Mouse (Mus musculus) heart, postnatal 36 days (tissue): ENCODE results near the gene Cdc73. TPM values are rescaled to one million over a fixed set of nuclear protein-coding genes. Genes with fewer than 3 reads are reported as not detected.
A peak's percentile ranks its signal among the peaks of the same experiment; 100 is the strongest.

ENCODE experiments used
- DNase-seq, 2 experiments: peaks; one replicate each; pipeline ENCODE4 v3.0.0; 2021 to 2022
- intact Hi-C: fragments of 180-260 bp; cut with DNase I; formaldehyde crosslinking; loops from one replicate; pipeline ENCODE4 v1.15.1; 2025
- total RNA-seq, 2 experiments: library from RNA; stranded (reverse); gene quantifications; 2 replicates each; pipeline ENCODE4 v1.2.3; 2021

Cdc73 gene
- total RNA-seq, 2 experiments from 2014 or later: 52.5 to 56.5 TPM

GRCm38 (mm10) chr1:143576824-143577543, 125.7 kb downstream of the Cdc73 start:
- peak; percentile 11 to 54 for DNase-seq
- intact Hi-C loops: loop anchor here (5.0 kb wide), 1 partner anchor 55 kb away; no protein-coding TSS in a partner anchor

- DNase-seq: no peak
- intact Hi-C loops: no loop called here
Measured at GRCm38 (mm10) chr1:143558235-143558634, 144.5 kb downstream of the Cdc73 start.

- no peak for DNase-seq
- intact Hi-C loops: no loop called here
Measured at GRCm38 (mm10) chr1:143555533-143555932, 147.2 kb downstream of the Cdc73 start.

GRCm38 (mm10) chr1:143554621-143555020, 148.1 kb downstream of the Cdc73 start:
- intact Hi-C loops: no loop called here
- no peak for DNase-seq

Other genes with a start within 250 kb of the Cdc73 start
- gene B3galt2, start 62.2 kb downstream of the Cdc73 start, total RNA-seq: 1 to 10 TPM; 1.8 to 2.7 TPM
- 10 to 100 TPM; 81.7 to 87.3 TPM for gene Glrx2, start 13.4 kb upstream of the Cdc73 start, total RNA-seq
- 1 to 10 TPM; 7.9 to 9.6 TPM for gene Trove2, start 74.2 kb upstream of the Cdc73 start, total RNA-seq
- 10 to 100 TPM; 17.0 to 18.4 TPM for gene Uchl5, start 74.4 kb upstream of the Cdc73 start, total RNA-seq